In genomic region chr5:52476292-52476701, GRCm38 (mm10) we compare ENCODE assay signal across 8 mouse cellular contexts. TPM values are rescaled to one million over a fixed set of nuclear protein-coding genes. Genes with fewer than 3 reads are reported as not detected.
DNase-seq lines count a peak whose midpoint lies in the region; ATAC-seq and TF ChIP-seq lines count a peak whose summit lies in the region.

No protein-coding gene starts in this region.

- peaks cover 10% of the 10 kb centered on the region for H3K9me3 ChIP-seq in hindbrain, embryonic 10.5 days
- no peaks in the 10 kb centered on the region for H3K9me3 ChIP-seq in lung, embryonic 14.5 days (ENCODE audit: low read depth, low read length)

- peaks cover 19% of the 10 kb centered on the region for H3K27me3 ChIP-seq in hindbrain, embryonic 10.5 days (ENCODE audit: insufficient read depth, poor library complexity, severe bottlenecking)
- no peaks in the 10 kb centered on the region for H3K27me3 ChIP-seq in lung, embryonic 14.5 days (ENCODE audit: insufficient read depth, low read length)
- no peaks in the 10 kb centered on the region for H3K27me3 ChIP-seq in thymus, adult 2 months (ENCODE audit: control insufficient read depth, insufficient read depth, low read length)

- no peak for TF ChIP-seq POLR2A in thymus, adult 2 months (IDR thresholded peaks at IDR 0.05; ENCODE audit: control insufficient read depth, extremely low read depth, insufficient read depth, low read length, poor library complexity)

- H3K9ac ChIP-seq in lung, embryonic 14.5 days, result peak overlapping the region; percentile 27; the same call in 1 of the 2 replicates

- under 1% methylated on average over 23 of the region's 23 CpGs for WGBS in hindbrain, embryonic 10.5 days
- under 1% methylated on average over 23 of the region's 23 CpGs for WGBS in lung, embryonic 14.5 days
- WGBS in thymus, adult 2 months, result 1% methylated on average over 23 of the region's 23 CpGs

- no peaks in the 10 kb centered on the region for H3K36me3 ChIP-seq in hindbrain, embryonic 10.5 days
- no peaks in the 10 kb centered on the region for H3K36me3 ChIP-seq in lung, embryonic 14.5 days (ENCODE audit: insufficient read depth)
- no peaks in the 10 kb centered on the region for H3K36me3 ChIP-seq in thymus, adult 2 months (ENCODE audit: control insufficient read depth, insufficient read depth, low read length)

- peak; percentile 70 for DNase-seq in ES-CJ7 (ENCODE audit: low read depth, low spot score)
- DNase-seq in cerebellum, adult 9-11 months, result peak; percentile 77
- DNase-seq in frontal cortex, postnatal 10 days (ENCODE audit: low spot score in 2 of 2), result peak; percentile 73 to 79
- peak; percentile 85 for DNase-seq in hindbrain, embryonic 10.5 days (ENCODE audit: low spot score)
- peak; percentile 44 for DNase-seq in layer of hippocampus, adult 9-10 months (ENCODE audit: low spot score)
- peak; percentile 94 for DNase-seq in lung, embryonic 14.5 days
- peak; percentile 74 for DNase-seq in ovary, adult 18-20 months (ENCODE audit: low spot score)
- DNase-seq in thymus, adult 2 months, result peak; percentile 3

- peak overlapping the region; percentile 59 for H3K4me2 ChIP-seq in lung, embryonic 14.5 days

- peak; percentile 96 for ATAC-seq in lung, embryonic 14.5 days (ENCODE audit: insufficient read depth)

- H3K27ac ChIP-seq in hindbrain, embryonic 10.5 days, result peak overlapping the region; percentile 84
- peak overlapping the region; percentile 42; the same call in 1 of the 2 replicates for H3K27ac ChIP-seq in lung, embryonic 14.5 days (ENCODE audit: low read depth)
- no peak overlapping the region for H3K27ac ChIP-seq in thymus, adult 2 months (ENCODE audit: control insufficient read depth, insufficient read depth, low read length)

- TF ChIP-seq CTCF in lung, embryonic 14.5 days (IDR thresholded peaks at IDR 0.05; ENCODE audit: low read depth), result peak; percentile 21; the same call in 1 of the 2 replicates
- no peak for TF ChIP-seq CTCF in thymus, adult 2 months (IDR thresholded peaks at IDR 0.05; ENCODE audit: borderline replicate concordance, control insufficient read depth, extremely low read depth, insufficient read depth, low read length, poor library complexity)

- peaks cover 25% of the 10 kb centered on the region for H3K4me1 ChIP-seq in hindbrain, embryonic 10.5 days (replicated peaks)
- H3K4me1 ChIP-seq in lung, embryonic 14.5 days (ENCODE audit: insufficient read depth), result no peaks in the 10 kb centered on the region; the same call in 1 of the 2 replicates
- H3K4me1 ChIP-seq in thymus, adult 2 months (replicated peaks; ENCODE audit: control insufficient read depth, insufficient read depth, low read length), result no peaks in the 10 kb centered on the region; the same call in 1 of the 2 replicates

- peak overlapping the region; percentile 58 for H3K4me3 ChIP-seq in hindbrain, embryonic 10.5 days
- H3K4me3 ChIP-seq in lung, embryonic 14.5 days (ENCODE audit: low read depth, low read length), result peak overlapping the region; percentile 37
- H3K4me3 ChIP-seq in thymus, adult 2 months (ENCODE audit: control insufficient read depth, insufficient read depth, low read length), result peak overlapping the region; percentile 33

RNA-seq across cellular contexts. Expression of gene Ccdc149, which starts 5.0 kb away (rescaled TPM):
- 2.3 and 2.5 TPM in 2 replicates for polyA plus RNA-seq in hindbrain, embryonic 10.5 days (2016; fragmentation: Nextera tagmentation; extraction: Ambion mirVana)
- polyA plus RNA-seq in lung, embryonic 14.5 days (2014; fragmentation: Nextera tagmentation; extraction: Ambion mirVana), result 2.8 and 2.9 TPM in 2 replicates
- 0.20 and 0.30 TPM in 2 replicates for polyA plus RNA-seq in thymus, adult 2 months (2012; rRNA removed)

Comparison
In these comparisons a context has a peak if more than half of its experiments do, and no peak if none do; other contexts are left out.
1. DNase-seq: peak in every context shown above with its lines; median percentile 94 in lung, embryonic 14.5 days; 85 in hindbrain, embryonic 10.5 days; 77 in cerebellum, adult 9-11 months; 76 in frontal cortex, postnatal 10 days; 74 in ovary, adult 18-20 months; 70 in ES-CJ7; 44 in layer of hippocampus, adult 9-10 months; 3 in thymus, adult 2 months.